Mouse (Mus musculus) retina, embryonic 14.5 days (tissue): Measurements from ENCODE around the gene Twsg1.
A peak's percentile ranks its signal among the peaks of the same experiment; 100 is the strongest.

Experiments used
- DNase-seq: peaks from one replicate; pipeline ENCODE4 v3.0.0-alpha.2; 2015; ENCODE audit warnings: low spot score

The Twsg1 gene

GRCm38 (mm10) chr17:65931525-65931924 lies 19.5 kb downstream of the Twsg1 start:
- peak; percentile 27 for DNase-seq

GRCm38 (mm10) chr17:65930960-65931359 lies 20.1 kb downstream of the Twsg1 start:
- DNase-seq, result no peak

GRCm38 (mm10) chr17:65930158-65930826 lies 20.7 kb downstream of the Twsg1 start:
- no peak for DNase-seq

- no peak for DNase-seq
These were observed 21.6 kb downstream of the Twsg1 start for GRCm38 (mm10) chr17:65929319-65929978.

- DNase-seq, result no peak
These were observed 23.9 kb downstream of the Twsg1 start for GRCm38 (mm10) chr17:65927077-65927476.

GRCm38 (mm10) chr17:65924218-65924617 lies 26.8 kb downstream of the Twsg1 start:
- DNase-seq, result no peak

- no peak for DNase-seq
These were observed 29.1 kb downstream of the Twsg1 start for GRCm38 (mm10) chr17:65921975-65922374.

GRCm38 (mm10) chr17:65919235-65919634 lies 31.8 kb downstream of the Twsg1 start:
- no peak for DNase-seq

- peak; percentile 79 for DNase-seq
These were observed 34.8 kb downstream of the Twsg1 start for GRCm38 (mm10) chr17:65916135-65916668.

GRCm38 (mm10) chr17:65914083-65914482 lies 36.9 kb downstream of the Twsg1 start:
- DNase-seq, result peak; percentile 23

GRCm38 (mm10) chr17:65912202-65912601 lies 38.8 kb downstream of the Twsg1 start:
- no peak for DNase-seq

- no peak for DNase-seq
These were observed 39.5 kb downstream of the Twsg1 start for GRCm38 (mm10) chr17:65911285-65912069.

- no peak for DNase-seq
These were observed 42.8 kb downstream of the Twsg1 start for GRCm38 (mm10) chr17:65908270-65908669.

GRCm38 (mm10) chr17:65906895-65907401 lies 44.1 kb downstream of the Twsg1 start:
- no peak for DNase-seq

- no peak for DNase-seq
These were observed 44.6 kb downstream of the Twsg1 start for GRCm38 (mm10) chr17:65906313-65906894.

GRCm38 (mm10) chr17:65905241-65905640 lies 45.8 kb downstream of the Twsg1 start:
- no peak for DNase-seq

- DNase-seq, result no peak
These were observed 47.2 kb downstream of the Twsg1 start for GRCm38 (mm10) chr17:65903826-65904225.

GRCm38 (mm10) chr17:65903011-65903410 lies 48.0 kb downstream of the Twsg1 start:
- no peak for DNase-seq

GRCm38 (mm10) chr17:65902281-65902680 lies 48.7 kb downstream of the Twsg1 start:
- DNase-seq, result no peak

- no peak for DNase-seq
These were observed 55.0 kb downstream of the Twsg1 start for GRCm38 (mm10) chr17:65896016-65896415.

- no peak for DNase-seq
These were observed 61.5 kb downstream of the Twsg1 start for GRCm38 (mm10) chr17:65889476-65889875.

GRCm38 (mm10) chr17:65886571-65886970 lies 64.5 kb downstream of the Twsg1 start:
- DNase-seq, result no peak
